Mouse (Mus musculus) kidney, postnatal 36 days (tissue): ENCODE data around the gene Peg12.

ENCODE experiments used
- DNase-seq, 2 experiments: peaks; one replicate each; pipeline ENCODE4 v3.0.0; 2021 to 2022; ENCODE audit warnings: mixed read lengths in 2 of 2

The Peg12 gene

DNA sequence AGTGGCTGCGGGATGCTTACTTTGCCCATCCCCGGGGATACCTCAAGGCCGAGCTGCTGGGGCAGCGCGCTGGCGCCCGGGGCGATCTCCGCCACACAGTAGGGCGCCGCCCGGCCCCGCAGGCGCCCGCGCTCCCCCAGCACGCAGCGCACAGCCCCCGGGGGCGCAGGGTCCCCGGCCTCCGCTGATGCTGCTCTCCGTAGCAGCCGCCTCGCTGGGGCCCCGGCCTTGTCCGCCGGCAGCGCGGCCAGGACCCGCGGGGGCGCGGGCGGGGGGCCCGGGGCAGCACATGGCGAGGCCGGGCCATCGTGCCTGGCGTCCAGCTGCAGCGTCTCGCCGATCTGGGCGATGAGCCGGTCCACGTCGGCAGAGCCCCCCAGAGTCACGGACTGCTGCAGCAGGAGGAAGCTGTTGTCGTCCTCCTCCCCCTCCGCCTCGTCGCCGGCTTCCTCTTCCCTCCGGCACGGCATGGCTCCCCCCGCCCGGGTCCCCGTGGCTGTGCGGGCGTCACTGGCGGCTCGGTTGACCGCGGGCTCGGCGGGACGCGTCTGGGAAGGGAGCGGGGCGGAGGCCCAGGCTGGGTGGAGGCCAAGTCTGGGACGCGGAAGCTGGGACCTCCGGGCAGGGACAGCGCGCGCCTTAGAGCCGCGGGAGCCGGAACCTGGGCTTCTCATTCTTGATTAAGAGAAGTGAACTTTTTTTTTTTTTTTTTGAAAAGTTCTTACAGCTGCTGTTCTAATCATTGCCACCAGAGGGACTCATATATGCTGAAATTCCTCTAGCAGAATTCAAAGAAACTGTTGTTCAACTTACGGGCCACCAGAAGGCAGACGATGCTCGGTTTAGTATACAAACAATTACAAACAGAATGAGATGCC lies at the start of gene Peg12:
Peg12 (minus strand) TSS at position 633 of the 878 bp plus-strand sequence.
- DNase-seq, result peak; percentile 54 to 69

GRCm38 (mm10) chr7:62486139-62486538 lies 21.8 kb upstream of the Peg12 start:
- DNase-seq, result no peak

GRCm38 (mm10) chr7:62463007-62463877 lies 1.1 kb downstream of the Peg12 start:
- peak in 1 of 2 experiments; percentile 28 for DNase-seq

DNA sequence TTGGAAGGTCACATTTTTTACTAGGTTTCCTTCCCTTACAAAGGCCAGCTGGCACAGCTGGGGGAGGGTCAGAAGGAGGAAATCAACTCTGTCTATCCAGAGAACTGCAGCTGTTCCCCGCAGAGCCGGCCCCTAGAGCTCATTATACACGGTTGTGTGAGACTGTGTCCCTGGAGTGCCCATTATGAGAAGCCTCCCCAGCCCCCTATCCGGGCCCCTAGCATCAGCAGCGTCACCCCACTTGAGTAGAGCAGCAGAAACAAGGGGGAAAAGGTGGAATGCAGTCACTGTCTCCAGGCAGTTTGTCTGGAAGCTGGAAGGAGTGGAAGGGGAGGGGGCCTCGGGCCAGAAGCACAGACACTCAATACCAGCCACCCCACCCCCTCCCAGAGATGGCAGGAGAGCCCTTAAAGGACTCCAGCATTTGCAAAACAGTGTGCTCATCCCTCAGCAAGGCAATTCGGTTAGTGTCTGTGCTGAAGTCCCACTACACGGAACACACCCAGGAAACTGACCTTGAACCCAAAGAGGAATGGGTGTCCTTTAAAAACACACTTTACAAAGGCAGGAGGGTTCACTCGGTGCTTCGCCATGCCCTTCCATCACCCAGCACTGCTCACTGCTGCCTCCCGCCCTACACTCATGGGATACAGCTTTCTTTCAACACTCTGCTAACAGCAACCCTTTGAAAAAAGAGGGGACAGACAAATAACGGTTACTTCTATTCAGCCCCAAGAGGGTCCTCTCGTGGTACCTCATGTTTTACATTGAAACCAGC lies 1.9 kb downstream of the Peg12 start:
- DNase-seq, result peak in 1 of 2 experiments; percentile 8

- DNase-seq, result no peak
Measured at GRCm38 (mm10) chr7:62452353-62452752, 12.0 kb downstream of the Peg12 start.

GRCm38 (mm10) chr7:62445431-62446165 lies 18.7 kb downstream of the Peg12 start:
- DNase-seq, result no peak

- DNase-seq, result no peak
Measured at GRCm38 (mm10) chr7:62436394-62436793, 27.9 kb downstream of the Peg12 start.

- DNase-seq, result peak in 1 of 2 experiments; percentile 3
Measured at GRCm38 (mm10) chr7:62433243-62433642, 31.1 kb downstream of the Peg12 start.

DNA sequence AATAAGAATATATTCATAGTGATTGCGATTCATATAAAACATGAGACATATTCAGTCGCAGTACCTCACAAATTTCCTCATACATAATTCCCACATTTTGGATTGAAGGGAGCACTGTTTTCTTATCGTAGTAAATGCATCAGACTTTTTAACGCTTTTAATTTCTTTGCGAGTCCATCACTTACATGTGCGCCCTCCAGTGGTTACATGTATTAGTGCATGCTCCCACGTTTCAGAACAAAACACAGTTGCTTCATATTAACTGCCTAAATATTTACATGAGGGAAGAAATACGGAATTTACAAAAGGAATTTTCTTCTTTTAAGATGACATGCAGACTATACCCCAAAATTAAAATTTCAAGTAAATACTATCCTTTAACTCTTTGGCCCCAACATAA lies 36.0 kb downstream of the Peg12 start:
- peak; percentile 13 to 64 for DNase-seq

DNA sequence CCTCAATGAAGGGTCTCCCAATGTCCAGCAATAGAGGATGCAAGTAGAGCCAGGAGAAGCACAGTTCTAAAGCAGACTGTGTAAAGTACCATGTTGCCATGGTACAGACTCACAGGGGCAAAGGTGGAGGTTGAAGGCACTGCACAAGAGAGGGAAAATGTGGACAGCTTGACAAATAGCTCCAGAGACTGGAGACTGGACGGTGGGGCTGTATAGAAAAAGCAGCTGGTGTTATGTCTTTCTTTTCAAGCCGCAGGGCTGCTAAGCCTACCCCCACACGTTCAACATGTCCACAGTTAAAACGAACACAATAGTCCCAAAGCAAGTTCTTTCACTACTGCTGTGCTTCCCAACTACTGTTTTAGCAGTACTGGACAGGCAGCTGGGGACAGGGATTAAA lies 41.1 kb downstream of the Peg12 start:
- no peak for DNase-seq

DNA sequence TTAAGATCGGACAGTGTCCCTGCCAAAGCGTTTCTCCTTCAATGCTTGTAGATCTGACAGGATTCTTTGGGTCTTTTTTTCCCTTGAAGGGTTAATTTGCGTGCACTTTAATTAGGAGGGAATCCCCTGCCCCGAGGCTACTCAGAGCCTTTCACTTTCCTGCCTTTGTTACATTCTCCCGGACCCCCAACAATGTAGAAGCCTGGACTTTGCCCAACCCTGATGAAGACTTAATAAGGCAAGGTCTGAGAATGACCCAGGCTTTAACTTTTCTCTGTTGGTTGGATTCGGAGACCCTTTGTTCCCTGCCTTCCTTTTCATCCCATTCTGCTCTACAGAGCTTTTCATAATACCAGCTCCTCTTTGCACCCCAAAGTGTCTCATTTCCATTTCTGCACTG lies 43.7 kb downstream of the Peg12 start:
- DNase-seq, result no peak

DNA sequence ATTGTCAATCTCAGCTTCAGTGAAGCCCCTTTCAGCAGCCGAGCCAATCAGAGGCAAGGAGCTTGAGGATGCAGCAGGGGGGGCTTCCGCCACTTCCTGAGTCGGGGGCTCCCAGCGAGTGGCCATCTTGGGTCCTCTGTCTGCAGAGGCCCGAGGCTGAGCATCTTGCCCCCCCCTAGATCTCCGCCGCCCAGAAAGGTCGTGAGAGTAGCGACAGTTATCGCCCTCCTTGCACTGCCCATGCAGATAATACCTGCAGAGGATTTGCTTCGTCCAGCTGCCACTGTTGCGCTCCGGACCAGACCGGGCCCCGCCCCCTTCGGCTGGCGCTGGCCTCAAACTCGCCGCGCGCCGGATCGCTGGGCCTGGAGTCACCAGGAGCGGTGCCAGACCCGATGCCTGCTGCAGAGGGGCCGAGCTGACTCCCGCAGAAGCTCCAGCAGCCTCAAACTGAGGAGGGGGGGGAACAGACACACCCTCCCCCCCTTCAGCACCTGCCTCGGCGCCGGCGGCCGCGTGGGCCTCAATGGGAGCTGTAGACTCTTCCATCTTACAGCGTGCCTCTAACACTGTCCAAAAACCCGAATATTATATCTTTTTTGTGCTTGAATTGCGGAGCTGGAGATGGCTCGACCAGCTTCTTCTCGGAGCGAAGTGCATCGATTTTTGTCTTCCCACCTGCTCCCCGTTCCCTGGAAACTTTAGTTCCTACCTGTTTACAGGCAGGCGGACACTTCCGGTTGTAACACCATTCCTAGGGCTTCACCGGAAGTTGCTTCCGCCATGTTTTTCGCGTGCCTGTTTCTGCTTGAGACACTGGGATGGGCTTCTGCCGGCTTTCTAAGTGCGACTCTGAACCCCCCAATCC lies 44.6 kb downstream of the Peg12 start, which contains the start of gene Mkrn3:
Mkrn3 (minus strand) TSS at position 647 of the 868 bp plus-strand sequence.
- peak; percentile 80 to 87 for DNase-seq

GRCm38 (mm10) chr7:62419105-62419492 lies 45.2 kb downstream of the Peg12 start:
- DNase-seq, result no peak

DNA sequence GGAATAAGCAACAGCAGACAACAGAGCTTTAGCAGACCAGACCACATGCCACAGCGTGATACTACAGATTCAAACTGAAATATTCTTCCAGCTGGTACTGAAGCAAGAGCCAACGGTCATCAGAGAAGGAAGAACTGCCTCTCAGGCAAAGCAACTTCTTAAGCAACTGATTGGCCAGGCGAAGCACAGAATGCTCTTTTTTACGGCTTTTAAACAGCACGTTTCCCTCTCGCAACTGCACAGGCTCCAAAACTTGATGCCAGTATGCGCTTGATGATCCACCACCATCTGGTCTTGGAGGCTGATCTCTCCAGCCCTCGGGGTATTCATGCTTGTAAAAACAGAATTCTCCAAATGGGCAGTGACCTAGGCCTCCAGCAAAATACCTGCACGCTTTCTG lies 46.0 kb downstream of the Peg12 start:
- no peak for DNase-seq

DNA sequence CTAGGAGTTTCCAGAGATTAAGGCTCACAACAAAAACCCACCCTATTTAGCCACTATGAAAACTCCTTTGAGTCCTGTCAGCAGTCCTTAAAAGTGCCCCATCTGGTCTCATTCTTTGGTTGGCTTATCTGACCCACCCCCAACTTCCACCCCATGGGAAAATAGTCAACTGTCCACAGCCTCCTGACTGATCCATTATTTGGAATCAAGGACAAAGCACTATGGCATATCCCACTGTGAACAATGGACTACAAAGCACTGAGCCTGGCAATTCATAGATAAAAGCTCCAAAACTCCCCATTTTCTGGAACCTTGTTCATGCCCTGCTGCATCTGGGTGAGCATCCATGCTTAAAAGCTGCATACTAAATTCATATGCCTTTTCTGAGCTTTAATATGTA lies 48.1 kb downstream of the Peg12 start:
- no peak for DNase-seq

DNA sequence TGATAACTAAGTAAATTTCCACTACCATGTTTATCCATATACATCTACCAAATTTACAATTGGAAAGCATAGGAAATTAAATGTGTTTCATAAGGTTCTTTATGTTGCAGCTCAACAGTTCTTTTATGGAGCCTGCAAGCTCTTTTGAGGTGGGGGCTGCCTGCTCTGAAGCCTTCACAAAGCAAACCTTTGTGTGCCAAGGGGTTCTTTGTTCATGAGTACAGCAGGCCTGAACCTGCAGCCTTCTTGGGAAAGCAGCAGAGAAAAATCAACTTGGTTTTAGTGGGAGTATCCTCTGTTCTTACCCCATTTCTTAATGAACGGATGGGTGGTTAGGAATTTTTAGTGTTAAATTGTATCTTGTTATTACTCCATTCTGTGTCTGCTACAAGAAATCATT lies 49.1 kb downstream of the Peg12 start:
- no peak for DNase-seq
